Mouse (Mus musculus) liver, embryonic 12.5 days (tissue): ENCODE results near the gene Ackr1. TPM values are rescaled to one million over a fixed set of nuclear protein-coding genes. Genes with fewer than 3 reads are reported as not detected.

Source experiments
- ATAC-seq: fragments of 200-750 bp; cut with Nextera tagmentation; 2 replicates; pipeline ENCODE4 v1.8.0; 2017; ENCODE audit warnings: moderate number of reproducible peaks, mild to moderate bottlenecking, moderate library complexity
- H3K27ac ChIP-seq: fragments of 300-500 bp; sonication (generic); 2 replicates; pipeline ENCODE4 v1.5.1; 2016; ENCODE audit warnings: mild to moderate bottlenecking
- H3K27me3 ChIP-seq: fragments of 300-500 bp; sonication (generic); replicated peaks from 2 replicates; pipeline ENCODE4 v1.6.1; 2016; ENCODE audit warnings: mild to moderate bottlenecking, moderate library complexity
- H3K36me3 ChIP-seq: fragments of 300-500 bp; sonication (generic); 2 replicates; pipeline ENCODE4 v1.6.1; 2016; ENCODE audit warnings: mild to moderate bottlenecking, moderate library complexity
- H3K4me1 ChIP-seq: fragments of 300-500 bp; sonication (generic); 2 replicates; pipeline ENCODE4 v1.6.1; 2016
- H3K4me2 ChIP-seq: fragments of 300-500 bp; sonication (generic); 2 replicates; pipeline ENCODE4 v1.6.1; 2016; ENCODE audit warnings: mild to moderate bottlenecking, moderate library complexity
- H3K4me3 ChIP-seq: fragments of 300-500 bp; sonication (generic); 2 replicates; pipeline ENCODE4 v1.5.1; 2016; ENCODE audit warnings: mild to moderate bottlenecking, moderate library complexity
- H3K9ac ChIP-seq: fragments of 300-500 bp; sonication (generic); 2 replicates; pipeline ENCODE4 v1.6.1; 2016; ENCODE audit warnings: mild to moderate bottlenecking, moderate library complexity
- H3K9me3 ChIP-seq: fragments of 300-500 bp; sonication (generic); replicated peaks from 2 replicates; pipeline ENCODE4 v1.6.1; 2016; ENCODE audit warnings: mild to moderate bottlenecking, moderate library complexity
- WGBS: fragments of 180-500 bp; shearing (Covaris S2); methylation state at CpG from one replicate; pipeline ENCODE4 v1.1.7; 2016; ENCODE audit not compliant: insufficient replicate concordance; 5-methylcytosine and 5-hydroxymethylcytosine counted together
- polyA plus RNA-seq: library from polyadenylated mRNA; unstranded; fragments of >200 nt; fragmentation: Nextera tagmentation; extraction: Ambion mirVana; gene quantifications from 2 replicates; pipeline ENCODE4 v1.2.1, GENCODE M21; 2016

Gene Ackr1
- polyA plus RNA-seq, 1 experiment from 2014 or later = 54.2 TPM

GRCm38 (mm10) chr1:173364125-173364800, 30.7 kb upstream of the Ackr1 start:
- no peak overlapping the region for H3K27ac ChIP-seq
- ATAC-seq = no peak
- no peak overlapping the region for H3K4me2 ChIP-seq
- no peak overlapping the region for H3K9ac ChIP-seq
- WGBS = 67% methylated on average over 4 of the region's 4 CpGs
- H3K9me3 ChIP-seq = no peaks in the 10 kb centered on the region
- peaks cover 19% of the 10 kb centered on the region for H3K4me1 ChIP-seq
- H3K4me3 ChIP-seq = no peak overlapping the region
- H3K27me3 ChIP-seq = peaks cover 58% of the 10 kb centered on the region
- no peaks in the 10 kb centered on the region for H3K36me3 ChIP-seq

DNA sequence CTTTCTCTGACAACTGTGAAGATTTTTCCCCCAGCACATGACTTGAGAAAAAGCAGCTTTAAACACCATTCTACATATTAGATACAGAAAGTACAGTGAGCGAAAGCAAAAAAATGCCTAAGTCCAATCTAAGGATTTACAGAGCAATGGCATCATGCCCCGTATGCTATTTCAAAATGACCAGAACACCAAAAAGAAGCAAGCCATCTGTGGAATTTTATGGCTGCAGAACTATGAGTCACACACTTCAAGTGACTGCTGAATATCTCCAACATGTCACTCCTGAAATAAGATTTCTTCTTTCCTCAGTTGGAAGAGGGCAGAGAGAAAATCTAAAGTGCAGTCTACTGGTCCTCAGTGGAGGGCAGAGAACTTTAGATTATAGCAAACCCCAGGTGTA, 29.9 kb upstream of the Ackr1 start:
- WGBS = 80% methylated on average over 2 of the region's 2 CpGs
- Histone ChIP-seq H3K9ac (no peak overlapping the region), H3K4me1 (peaks cover 19% of the 10 kb centered on the region), H3K4me3 (no peak overlapping the region), H3K36me3 (no peaks in the 10 kb centered on the region), H3K9me3 (no peaks in the 10 kb centered on the region), H3K27me3 (peaks cover 54% of the 10 kb centered on the region), H3K4me2 (no peak overlapping the region), H3K27ac (no peak overlapping the region)
- ATAC-seq = no peak

DNA sequence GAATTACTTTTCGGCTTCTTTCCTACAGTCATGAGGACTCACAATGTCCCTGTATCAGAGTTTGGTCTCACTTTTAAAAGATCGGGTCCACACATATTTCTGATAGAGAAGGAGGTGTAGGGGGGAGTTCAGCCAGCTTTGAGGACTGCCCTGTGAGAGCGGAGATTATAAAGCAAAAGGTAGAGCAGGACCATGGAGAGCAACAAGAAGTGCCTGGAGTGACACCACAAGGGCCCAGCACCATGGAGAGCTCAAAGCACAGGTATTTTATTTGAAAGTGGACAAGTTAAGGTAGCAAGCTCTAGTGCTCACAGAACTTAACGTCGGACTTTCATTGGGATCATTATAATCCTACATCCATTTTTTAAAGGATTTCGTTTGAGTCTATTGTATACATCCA, 28.1 kb upstream of the Ackr1 start:
- no peaks in the 10 kb centered on the region for H3K9me3 ChIP-seq
- H3K4me2 ChIP-seq = no peak overlapping the region
- H3K27ac ChIP-seq = no peak overlapping the region
- H3K36me3 ChIP-seq = no peaks in the 10 kb centered on the region
- H3K4me3 ChIP-seq = no peak overlapping the region
- no peak overlapping the region for H3K9ac ChIP-seq
- WGBS = 26% methylated on average over 6 of the region's 6 CpGs
- no peak for ATAC-seq
- H3K27me3 ChIP-seq = peaks cover 36% of the 10 kb centered on the region
- peaks cover 13% of the 10 kb centered on the region for H3K4me1 ChIP-seq

- ATAC-seq = no peak
Observed at GRCm38 (mm10) chr1:173359590-173360290, 26.2 kb upstream of the Ackr1 start.

DNA sequence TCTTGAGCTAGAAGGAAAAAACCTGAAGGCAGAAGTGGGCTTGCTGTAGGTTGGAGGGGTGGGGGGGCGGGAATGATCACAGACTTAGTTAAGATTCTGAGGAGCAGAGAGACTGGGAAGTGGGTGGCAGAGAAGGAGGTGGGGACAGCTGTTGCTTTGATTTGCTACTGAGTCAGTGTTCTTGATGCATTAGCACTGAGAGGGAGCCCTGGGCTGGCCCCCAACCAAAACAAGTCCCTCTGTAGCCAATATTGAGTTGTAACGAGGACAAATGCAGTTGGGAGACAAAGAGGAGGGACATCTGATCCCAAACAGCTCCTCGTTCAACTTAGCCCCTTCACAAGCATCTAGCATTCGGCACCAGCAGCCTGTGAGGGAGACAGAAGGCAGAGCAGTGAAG, 24.2 kb upstream of the Ackr1 start:
- peaks cover 8% of the 10 kb centered on the region; the same call in 1 of the 2 replicates for H3K27me3 ChIP-seq
- H3K36me3 ChIP-seq = no peaks in the 10 kb centered on the region
- WGBS = 41% methylated on average over 4 of the region's 4 CpGs
- H3K4me2 ChIP-seq = no peak overlapping the region
- H3K27ac ChIP-seq = no peak overlapping the region
- no peaks in the 10 kb centered on the region for H3K9me3 ChIP-seq
- no peak for ATAC-seq
- no peak overlapping the region for H3K9ac ChIP-seq
- H3K4me1 ChIP-seq = peaks cover 24% of the 10 kb centered on the region
- no peak overlapping the region for H3K4me3 ChIP-seq

More at GRCm38 (mm10) chr1:173359590-173360290, 26.2 kb upstream of the Ackr1 start:
- Histone ChIP-seq H3K9me3 (no peaks in the 10 kb centered on the region), H3K36me3 (no peaks in the 10 kb centered on the region), H3K4me1 (peaks cover 17% of the 10 kb centered on the region), H3K4me3 (no peak overlapping the region), H3K27ac (no peak overlapping the region), H3K4me2 (no peak overlapping the region), H3K9ac (no peak overlapping the region), H3K27me3 (peaks cover 17% of the 10 kb centered on the region)
- 73% methylated on average over 4 of the region's 4 CpGs for WGBS

GRCm38 (mm10) chr1:173356699-173357098, 23.1 kb upstream of the Ackr1 start:
- Histone ChIP-seq H3K36me3 (no peaks in the 10 kb centered on the region; the same call in 1 of the 2 replicates), H3K4me1 (peaks cover 27% of the 10 kb centered on the region), H3K9ac (no peak overlapping the region), H3K27me3 (peaks cover 8% of the 10 kb centered on the region; the same call in 1 of the 2 replicates), H3K27ac (no peak overlapping the region), H3K4me2 (no peak overlapping the region), H3K9me3 (no peaks in the 10 kb centered on the region), H3K4me3 (no peak overlapping the region)
- WGBS = 76% methylated on average over 2 of the region's 2 CpGs
- ATAC-seq = no peak

DNA sequence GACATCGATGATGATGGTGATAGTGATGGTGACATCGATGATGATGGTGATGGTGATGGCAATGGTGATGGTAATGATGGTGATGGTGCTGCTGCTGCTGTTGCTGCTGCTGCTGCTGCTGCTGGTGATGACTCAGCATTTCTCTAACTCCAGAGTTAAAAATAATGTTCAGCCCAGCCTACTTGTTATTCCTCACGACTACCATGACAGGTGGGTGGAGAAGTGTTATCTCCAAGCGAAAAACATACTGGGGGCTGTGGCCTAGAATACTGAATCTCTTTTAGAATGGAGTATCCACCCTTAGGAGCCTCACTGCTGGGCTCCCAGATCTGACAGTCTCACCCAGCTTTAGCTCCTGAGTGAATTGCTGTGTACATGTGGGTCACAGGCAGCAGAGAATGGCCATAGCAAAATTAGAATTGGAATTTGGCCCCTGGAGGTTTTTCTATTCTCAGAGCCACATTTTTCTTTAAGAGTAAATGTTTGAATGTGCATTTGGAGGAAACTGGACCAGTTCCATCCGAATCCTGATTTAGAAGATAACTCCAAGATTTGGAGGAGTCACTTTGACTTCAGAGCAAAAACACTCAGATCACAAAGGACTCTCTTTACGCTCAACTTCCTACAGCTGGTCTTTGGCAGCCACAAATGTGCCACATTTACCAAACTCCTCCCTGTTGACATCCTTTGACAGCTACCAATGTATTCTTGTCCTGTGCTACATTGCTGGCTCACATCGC, 21.7 kb upstream of the Ackr1 start:
- WGBS = 58% methylated on average over 7 of the region's 7 CpGs
- Histone ChIP-seq H3K27me3 (peaks cover 3% of the 10 kb centered on the region; the same call in 1 of the 2 replicates), H3K4me2 (peak overlapping the region; percentile 44), H3K36me3 (no peaks in the 10 kb centered on the region; the same call in 1 of the 2 replicates), H3K4me1 (peaks cover 41% of the 10 kb centered on the region), H3K9me3 (no peaks in the 10 kb centered on the region), H3K27ac (peak overlapping the region; percentile 83), H3K9ac (peak overlapping the region; percentile 22; the same call in 1 of the 2 replicates), H3K4me3 (no peak overlapping the region)
- peak; percentile 85 for ATAC-seq

- Histone ChIP-seq H3K9ac (peak within 1 kb of the TSS; percentile 71), H3K4me3 (peak within 1 kb of the TSS; percentile 60), H3K27ac (peak within 1 kb of the TSS; percentile 83), H3K4me1 (peaks cover 58% of the 10 kb centered on the region), H3K36me3 (no peaks in the 10 kb centered on the region; the same call in 1 of the 2 replicates), H3K27me3 (peaks cover 7% of the 10 kb centered on the region; the same call in 1 of the 2 replicates), H3K9me3 (no peaks in the 10 kb centered on the region), H3K4me2 (peak within 1 kb of the TSS; percentile 84)
- 10% methylated on average over 10 of the region's 10 CpGs for WGBS
- peak; percentile 87 for ATAC-seq
Observed at GRCm38 (mm10) chr1:173350372-173350957, 16.9 kb upstream of the Ackr1 start, which contains the start of gene Aim2. Aim2 (plus strand) TSS chr1:173350879.

GRCm38 (mm10) chr1:173349946-173350345, 16.4 kb upstream of the Ackr1 start:
- Histone ChIP-seq H3K27ac (peak overlapping the region; percentile 83), H3K9me3 (no peaks in the 10 kb centered on the region), H3K4me3 (peak overlapping the region; percentile 60), H3K9ac (peak overlapping the region; percentile 71), H3K4me1 (peaks cover 58% of the 10 kb centered on the region), H3K27me3 (peaks cover 7% of the 10 kb centered on the region; the same call in 1 of the 2 replicates), H3K36me3 (no peaks in the 10 kb centered on the region; the same call in 1 of the 2 replicates), H3K4me2 (peak overlapping the region; percentile 84)
- WGBS = 3% methylated on average over 6 of the region's 6 CpGs
- ATAC-seq = peak; percentile 87

- peak overlapping the region; percentile 84 for H3K4me2 ChIP-seq
- H3K4me1 ChIP-seq = peaks cover 54% of the 10 kb centered on the region
- H3K36me3 ChIP-seq = no peaks in the 10 kb centered on the region; the same call in 1 of the 2 replicates
- H3K27ac ChIP-seq = peak overlapping the region; percentile 83; the same call in 1 of the 2 replicates
- H3K27me3 ChIP-seq = peaks cover 7% of the 10 kb centered on the region; the same call in 1 of the 2 replicates
- no peak overlapping the region for H3K9ac ChIP-seq
- no peaks in the 10 kb centered on the region for H3K9me3 ChIP-seq
- no peak overlapping the region for H3K4me3 ChIP-seq
- no peak for ATAC-seq
- 47% methylated on average over 5 of the region's 5 CpGs for WGBS
Observed at GRCm38 (mm10) chr1:173349192-173349591, 15.6 kb upstream of the Ackr1 start.

- H3K4me3 ChIP-seq = no peak overlapping the region
- no peaks in the 10 kb centered on the region for H3K9me3 ChIP-seq
- H3K9ac ChIP-seq = 0 out of 2 replicates have a peak overlapping the region, but pooled peaks have one; percentile 6
- peaks cover 7% of the 10 kb centered on the region; the same call in 1 of the 2 replicates for H3K27me3 ChIP-seq
- H3K27ac ChIP-seq = no peak overlapping the region
- WGBS = 35% methylated on average over 1 of the region's 1 CpGs
- peaks cover 53% of the 10 kb centered on the region for H3K4me1 ChIP-seq
- H3K36me3 ChIP-seq = no peaks in the 10 kb centered on the region; the same call in 1 of the 2 replicates
- H3K4me2 ChIP-seq = no peak overlapping the region
- no peak for ATAC-seq
Observed at GRCm38 (mm10) chr1:173348527-173348926, 15.0 kb upstream of the Ackr1 start.
